Mouse (Mus musculus) hindbrain, embryonic 10.5 days (tissue): ENCODE measurements around the gene Oxct2b. TPM values are rescaled to one million over a fixed set of nuclear protein-coding genes. Genes with fewer than 3 reads are reported as not detected.
"Not testable (repeated sequence)": the region's sequence is repeated elsewhere in the genome, so short reads cannot be mapped to it uniquely, and the experiment has no call there.

ENCODE experiments used
- DNase-seq: peaks from one replicate; pipeline ENCODE4 v3.0.0-alpha.2; 2017; ENCODE audit warnings: low spot score
- H3K27ac ChIP-seq: fragments of 300-500 bp; sonication (generic); 2 replicates; pipeline ENCODE4 v1.5.1; 2016; ENCODE audit warnings: mild to moderate bottlenecking, moderate library complexity
- H3K27me3 ChIP-seq: fragments of 300-500 bp; sonication (generic); 2 replicates; pipeline ENCODE4 v1.6.1; 2016; ENCODE audit warnings: mild to moderate bottlenecking; ENCODE audit not compliant: poor library complexity, insufficient read depth, severe bottlenecking
- H3K36me3 ChIP-seq: fragments of 300-500 bp; sonication (generic); 2 replicates; pipeline ENCODE4 v1.6.1; 2016; ENCODE audit warnings: mild to moderate bottlenecking, moderate library complexity
- H3K4me1 ChIP-seq: fragments of 300-500 bp; sonication (generic); replicated peaks from 2 replicates; pipeline ENCODE4 v1.6.1; 2016; ENCODE audit warnings: mild to moderate bottlenecking
- H3K4me3 ChIP-seq: fragments of 300-500 bp; sonication (generic); 2 replicates; pipeline ENCODE4 v1.5.1; 2016; ENCODE audit warnings: mild to moderate bottlenecking, moderate library complexity
- H3K9me3 ChIP-seq: fragments of 300-500 bp; sonication (generic); 2 replicates; pipeline ENCODE4 v1.6.1; 2016; ENCODE audit warnings: mild to moderate bottlenecking, moderate library complexity
- WGBS: fragments of 180-500 bp; shearing (Covaris S2); methylation state at CpG from one replicate; pipeline ENCODE4 v1.1.7; 2016; 5-methylcytosine and 5-hydroxymethylcytosine counted together
- polyA plus RNA-seq: library from polyadenylated mRNA; unstranded; fragments of >200 nt; fragmentation: Nextera tagmentation; extraction: Ambion mirVana; gene quantifications from 2 replicates; pipeline ENCODE4 v1.2.1, GENCODE M21; 2016

The Oxct2b gene
- polyA plus RNA-seq, 1 experiment from 2014 or later = not detected

DNA sequence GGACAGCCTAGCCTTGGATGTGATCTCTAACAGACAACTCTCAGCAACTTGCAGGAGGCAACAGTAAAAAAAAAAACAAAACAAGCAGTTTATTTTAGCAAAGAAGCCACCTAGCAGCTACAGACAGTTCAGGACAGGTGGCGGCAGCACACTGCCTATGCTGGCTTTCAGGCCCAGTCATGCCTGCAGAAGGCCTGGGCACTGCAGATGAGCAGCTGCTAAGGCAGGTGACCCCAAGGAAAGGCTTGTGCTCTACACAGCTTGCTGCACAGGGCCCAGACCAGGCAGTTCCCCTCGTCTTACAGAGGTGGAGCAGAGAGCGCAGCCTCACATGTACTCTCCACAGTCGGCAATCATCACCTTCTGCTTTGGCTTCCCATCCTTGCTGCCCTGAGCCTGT is 11.0 kb downstream of the Oxct2b start:
- Histone ChIP-seq H3K4me3 (no peak overlapping the region), H3K4me1 (no peaks in the 10 kb centered on the region), H3K9me3 (no peaks in the 10 kb centered on the region), H3K27me3 (no peaks in the 10 kb centered on the region), H3K36me3 (peaks cover 82% of the 10 kb centered on the region), H3K27ac (no peak overlapping the region)
- DNase-seq = no peak
- 88% methylated on average over 4 of the region's 4 CpGs for WGBS

DNA sequence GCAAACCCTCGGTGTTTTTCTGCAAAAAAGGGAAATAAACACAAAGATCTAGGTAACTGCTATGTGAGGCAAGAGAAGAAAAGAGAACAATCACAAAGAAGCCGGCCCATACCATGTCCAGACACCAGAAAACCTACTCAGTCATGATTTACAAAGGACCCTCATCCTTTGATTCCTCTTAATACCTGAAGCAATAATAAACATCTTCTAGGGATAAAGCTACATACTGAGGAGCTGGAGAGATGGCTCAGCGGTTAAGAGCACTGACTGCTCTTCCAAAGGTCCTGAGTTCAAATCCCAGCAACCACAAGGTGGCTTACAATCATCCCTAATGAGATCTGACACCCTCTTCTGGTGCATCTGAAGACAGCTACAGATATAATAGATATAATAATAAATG is 21.5 kb downstream of the Oxct2b start:
- 92% methylated on average over 3 of the region's 3 CpGs for WGBS
- Histone ChIP-seq H3K27me3 (peaks cover 7% of the 10 kb centered on the region; the same call in 1 of the 2 replicates), H3K36me3 (peaks cover 46% of the 10 kb centered on the region), H3K9me3 (no peaks in the 10 kb centered on the region), H3K4me3 (no peak overlapping the region), H3K4me1 (peaks cover 21% of the 10 kb centered on the region), H3K27ac (no peak overlapping the region)
- DNase-seq = no peak

DNA sequence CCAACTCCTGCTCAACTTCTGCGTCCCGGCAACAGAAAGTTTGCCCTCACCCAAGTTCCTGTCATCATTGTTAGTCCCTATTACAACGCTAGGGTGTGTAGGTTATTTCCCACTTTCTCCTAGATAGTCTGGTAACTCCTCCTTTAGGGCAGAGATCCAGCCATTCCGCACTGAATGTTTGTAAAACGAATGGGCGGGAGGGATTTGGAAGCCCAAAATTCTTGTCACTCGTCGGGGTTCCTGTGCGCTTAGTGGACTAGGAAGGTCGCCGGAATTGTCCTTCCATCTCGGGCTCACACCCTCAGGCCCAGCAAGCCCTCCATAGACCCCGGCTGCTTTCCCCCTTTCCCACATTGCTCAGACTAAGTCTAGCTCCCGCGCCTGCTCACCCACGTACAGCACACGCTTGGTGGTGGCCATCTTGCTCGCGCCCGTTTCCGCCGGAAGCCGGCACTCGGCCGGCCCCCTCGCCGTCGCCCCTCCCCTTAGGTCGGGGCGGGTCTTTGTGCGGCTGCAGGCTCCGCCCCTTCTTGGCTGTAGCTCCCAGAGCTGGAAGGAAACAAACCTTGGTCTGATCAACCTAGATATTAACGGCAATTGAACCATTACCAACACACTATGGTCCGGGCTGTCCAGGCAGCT is 23.6 kb downstream of the Oxct2b start, which contains the start of gene Ppie:
TSS of gene Ppie (minus strand) at position 439 of the 642 bp plus-strand sequence.
- peaks cover 7% of the 10 kb centered on the region; the same call in 1 of the 2 replicates for H3K27me3 ChIP-seq
- H3K27ac ChIP-seq = peak within 1 kb of the TSS; percentile 91
- H3K36me3 ChIP-seq = peaks cover 26% of the 10 kb centered on the region
- WGBS = 1% methylated on average over 34 of the region's 34 CpGs
- peak; percentile 94 for DNase-seq
- H3K4me3 ChIP-seq = peak within 1 kb of the TSS; percentile 73
- H3K9me3 ChIP-seq = no peaks in the 10 kb centered on the region
- H3K4me1 ChIP-seq = peaks cover 21% of the 10 kb centered on the region

DNA sequence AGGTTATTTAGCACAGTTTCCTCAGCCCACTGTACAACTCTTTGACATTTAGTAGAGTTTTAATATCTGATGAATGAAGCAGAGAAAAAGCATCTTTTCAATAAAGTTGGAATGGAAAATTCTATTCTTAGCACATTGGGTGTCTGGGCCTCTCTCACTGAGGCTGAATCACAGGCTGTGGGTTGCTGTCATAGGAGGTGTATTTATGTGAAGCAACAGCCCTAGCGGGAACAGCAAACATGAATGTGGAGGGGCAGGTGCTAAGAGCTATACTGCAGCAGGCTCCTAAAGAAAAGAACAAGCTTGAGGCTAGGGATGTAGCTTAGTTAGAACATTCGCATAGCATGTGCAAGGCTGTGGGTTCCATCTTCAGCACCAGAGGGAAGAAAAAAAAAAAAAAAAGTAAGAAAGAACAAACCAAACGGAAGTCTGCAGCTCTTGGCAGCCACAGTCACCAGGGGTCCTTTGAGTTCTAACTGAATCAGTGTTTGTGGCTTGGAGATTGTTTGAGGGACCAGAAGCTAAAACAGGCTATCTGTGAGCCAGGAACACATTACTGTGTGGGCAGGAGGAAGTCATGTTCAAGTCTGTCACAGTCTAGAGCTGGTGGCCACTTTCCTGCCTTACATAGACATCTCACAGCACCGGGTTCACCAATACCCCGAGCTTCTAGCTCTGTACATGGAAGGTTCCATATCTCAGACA is 31.5 kb downstream of the Oxct2b start:
- 71% methylated on average over 5 of the region's 5 CpGs for WGBS
- Histone ChIP-seq H3K4me1 (no peaks in the 10 kb centered on the region), H3K9me3 (no peaks in the 10 kb centered on the region), H3K36me3 (no peaks in the 10 kb centered on the region), H3K27ac (no peak overlapping the region), H3K27me3 (peaks cover 8% of the 10 kb centered on the region; the same call in 1 of the 2 replicates), H3K4me3 (no peak overlapping the region)
- DNase-seq = no peak

DNA sequence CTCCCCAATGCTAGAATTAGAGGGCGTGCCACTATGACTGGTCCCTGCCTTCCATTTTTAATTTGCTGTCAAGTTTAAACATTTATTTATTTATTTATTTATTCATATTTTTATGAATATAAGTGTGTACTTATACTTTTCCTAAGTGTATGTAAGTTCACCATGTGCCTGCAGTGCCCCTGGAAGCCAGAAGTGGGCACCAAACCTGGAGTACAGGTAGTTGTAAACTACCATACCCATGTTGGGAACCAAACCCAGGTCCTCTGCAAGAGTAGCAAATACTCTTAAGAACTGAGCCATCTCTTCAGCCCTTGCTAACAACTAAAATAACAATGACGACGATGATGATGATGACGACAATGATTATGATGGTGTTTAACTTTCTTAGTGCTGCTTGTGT is 35.9 kb downstream of the Oxct2b start:
- DNase-seq = no peak
- H3K27ac ChIP-seq = no peak overlapping the region
- WGBS = 75% methylated on average over 4 of the region's 4 CpGs
- H3K4me1 ChIP-seq = no peaks in the 10 kb centered on the region
- H3K27me3 ChIP-seq = no peaks in the 10 kb centered on the region; the same call in 1 of the 2 replicates
- no peak overlapping the region for H3K4me3 ChIP-seq
- H3K9me3 ChIP-seq = no peaks in the 10 kb centered on the region
- no peaks in the 10 kb centered on the region for H3K36me3 ChIP-seq

DNA sequence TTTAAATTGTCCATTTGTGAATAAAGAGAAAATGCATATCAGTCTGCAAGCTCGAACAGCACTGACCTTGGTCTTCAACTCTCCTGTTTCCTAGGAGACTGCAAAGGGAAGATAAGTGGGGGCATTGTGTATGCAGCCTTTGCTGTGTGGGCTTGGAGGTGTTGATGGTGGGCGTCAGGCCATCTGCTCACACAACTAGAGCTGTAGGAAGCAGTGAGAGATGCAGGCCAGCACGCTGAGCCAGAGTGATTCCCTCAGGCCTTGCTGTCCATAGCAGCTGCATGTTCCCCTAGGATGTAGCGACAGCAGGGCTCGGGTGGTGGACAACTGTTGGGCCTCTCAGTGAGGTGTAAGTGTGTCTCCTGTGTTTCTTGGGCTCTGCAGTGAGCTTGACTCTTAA is 36.9 kb downstream of the Oxct2b start:
- H3K27ac ChIP-seq = no peak overlapping the region
- H3K36me3 ChIP-seq = no peaks in the 10 kb centered on the region
- DNase-seq = no peak
- H3K27me3 ChIP-seq = no peaks in the 10 kb centered on the region; the same call in 1 of the 2 replicates
- no peaks in the 10 kb centered on the region for H3K9me3 ChIP-seq
- WGBS = 59% methylated on average over 5 of the region's 5 CpGs
- H3K4me1 ChIP-seq = no peaks in the 10 kb centered on the region
- no peak overlapping the region for H3K4me3 ChIP-seq

DNA sequence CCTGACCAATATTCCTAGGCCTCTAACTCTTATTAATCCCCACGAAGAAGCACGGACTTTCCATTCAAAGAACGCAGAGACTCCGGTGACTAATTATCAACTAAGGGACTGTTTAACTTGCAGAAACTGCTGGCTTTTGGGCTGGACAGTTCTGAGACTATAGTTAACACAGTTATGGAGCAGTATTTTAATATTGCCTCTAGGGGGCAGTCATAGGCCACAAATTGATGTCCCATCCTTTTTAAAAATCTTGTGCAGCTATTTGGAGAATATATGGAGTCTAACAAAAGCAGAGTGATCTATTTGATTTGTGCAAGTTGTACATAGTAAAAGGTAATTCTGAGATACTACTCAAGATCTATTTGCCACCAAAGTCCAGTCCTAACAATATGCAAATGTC is 38.9 kb downstream of the Oxct2b start:
- WGBS = 35% methylated on average over 4 of the region's 4 CpGs
- Histone ChIP-seq H3K9me3 (no peaks in the 10 kb centered on the region), H3K4me1 (no peaks in the 10 kb centered on the region), H3K36me3 (no peaks in the 10 kb centered on the region), H3K27ac (no peak overlapping the region), H3K4me3 (no peak overlapping the region), H3K27me3 (no peaks in the 10 kb centered on the region; the same call in 1 of the 2 replicates)
- DNase-seq = no peak

DNA sequence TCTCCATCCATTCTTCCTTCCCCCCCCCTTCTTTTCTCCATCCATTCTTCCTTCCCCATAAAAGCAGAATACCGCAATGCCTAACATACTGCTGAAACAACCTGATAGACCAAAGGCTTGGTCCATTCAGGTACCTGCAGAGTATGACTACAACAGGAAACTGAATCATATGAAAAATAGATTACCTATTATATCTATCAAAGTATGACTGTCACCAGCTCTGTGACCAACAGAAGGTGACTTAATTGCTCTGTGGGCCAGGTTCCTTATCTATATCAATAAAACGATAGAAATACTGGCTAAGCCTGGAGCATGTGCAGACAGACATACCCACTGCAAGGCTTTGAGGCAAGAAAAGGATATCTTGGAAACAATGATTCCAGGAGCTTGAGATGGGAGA is 39.4 kb downstream of the Oxct2b start:
- H3K9me3 ChIP-seq = no peaks in the 10 kb centered on the region
- no peaks in the 10 kb centered on the region for H3K36me3 ChIP-seq
- no peaks in the 10 kb centered on the region; the same call in 1 of the 2 replicates for H3K27me3 ChIP-seq
- H3K4me1 ChIP-seq = no peaks in the 10 kb centered on the region
- no peak overlapping the region for H3K27ac ChIP-seq
- no peak for DNase-seq
- WGBS = 69% methylated on average over 2 of the region's 2 CpGs
- no peak overlapping the region for H3K4me3 ChIP-seq

DNA sequence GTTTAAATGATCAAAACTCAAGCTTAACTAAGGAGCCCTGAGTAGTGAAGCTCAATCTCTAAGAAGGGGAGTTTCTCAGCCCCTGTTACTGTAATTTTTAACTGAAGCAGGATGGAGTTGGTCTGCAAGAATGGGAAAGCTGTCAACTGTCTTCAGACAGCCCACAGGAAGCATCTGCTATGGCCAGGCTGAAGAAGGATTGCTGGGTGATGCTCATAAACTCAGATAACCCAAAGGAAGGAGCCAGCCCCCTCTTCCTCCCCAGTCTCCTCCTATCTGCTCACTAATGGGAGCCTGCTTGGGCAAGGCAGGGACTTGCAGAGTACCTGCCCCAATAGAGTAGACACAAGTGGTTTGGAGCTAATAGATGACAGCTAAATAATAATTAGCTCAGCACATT is 39.8 kb downstream of the Oxct2b start:
- Histone ChIP-seq H3K9me3 (no peaks in the 10 kb centered on the region), H3K27me3 (no peaks in the 10 kb centered on the region; the same call in 1 of the 2 replicates), H3K36me3 (no peaks in the 10 kb centered on the region), H3K4me1 (no peaks in the 10 kb centered on the region), H3K27ac (no peak overlapping the region), H3K4me3 (no peak overlapping the region)
- no peak for DNase-seq

DNA sequence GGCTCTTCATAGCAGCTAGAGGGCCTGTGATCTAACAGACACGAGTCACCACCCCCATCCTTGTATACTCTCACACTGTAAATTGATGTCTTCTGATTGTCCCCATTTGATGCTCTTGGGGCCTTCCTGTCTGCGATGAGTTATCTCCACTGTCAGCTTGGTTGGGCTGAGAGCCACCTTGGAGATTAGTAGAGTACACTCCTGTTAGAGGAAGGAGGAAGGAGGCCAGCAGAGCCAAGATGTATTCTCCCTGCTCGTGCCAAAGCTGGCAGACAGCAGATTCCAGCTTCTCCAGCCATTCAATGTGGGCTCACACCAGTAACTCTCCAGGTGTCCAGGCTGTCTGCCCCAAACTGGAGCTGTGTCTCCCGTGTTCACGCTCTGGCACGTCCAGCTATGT is 44.5 kb downstream of the Oxct2b start:
- DNase-seq = no peak
- Histone ChIP-seq H3K27ac (no peak overlapping the region), H3K9me3 (no peaks in the 10 kb centered on the region), H3K4me1 (peaks cover 12% of the 10 kb centered on the region), H3K4me3 (no peak overlapping the region), H3K27me3 (peaks cover 5% of the 10 kb centered on the region), H3K36me3 (no peaks in the 10 kb centered on the region)
- WGBS = 78% methylated on average over 6 of the region's 6 CpGs

DNA sequence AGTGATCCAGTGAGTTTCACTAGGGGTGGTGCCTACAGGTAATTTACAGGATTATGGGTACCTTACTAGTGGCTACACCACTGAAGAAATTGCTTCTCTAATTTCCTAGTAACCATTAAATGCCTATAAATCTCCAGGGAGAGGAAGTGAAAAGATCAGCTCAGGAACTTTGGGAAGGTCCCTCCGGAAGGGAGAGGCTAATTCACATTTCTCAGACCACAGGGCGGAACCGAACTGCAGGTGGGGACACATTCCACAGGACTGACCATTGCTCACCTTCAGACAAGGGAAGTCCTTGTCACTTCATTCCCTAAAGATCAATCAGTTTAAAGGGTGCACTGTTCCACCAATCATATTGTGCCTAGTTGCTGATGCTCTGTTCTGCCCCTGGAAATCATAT is 45.2 kb downstream of the Oxct2b start:
- peaks cover 12% of the 10 kb centered on the region for H3K4me1 ChIP-seq
- DNase-seq, H3K9me3 ChIP-seq, H3K4me3 ChIP-seq, H3K36me3 ChIP-seq, H3K27ac ChIP-seq, H3K27me3 ChIP-seq: not testable (repeated sequence)
- WGBS = 89% methylated on average over 3 of the region's 3 CpGs

DNA sequence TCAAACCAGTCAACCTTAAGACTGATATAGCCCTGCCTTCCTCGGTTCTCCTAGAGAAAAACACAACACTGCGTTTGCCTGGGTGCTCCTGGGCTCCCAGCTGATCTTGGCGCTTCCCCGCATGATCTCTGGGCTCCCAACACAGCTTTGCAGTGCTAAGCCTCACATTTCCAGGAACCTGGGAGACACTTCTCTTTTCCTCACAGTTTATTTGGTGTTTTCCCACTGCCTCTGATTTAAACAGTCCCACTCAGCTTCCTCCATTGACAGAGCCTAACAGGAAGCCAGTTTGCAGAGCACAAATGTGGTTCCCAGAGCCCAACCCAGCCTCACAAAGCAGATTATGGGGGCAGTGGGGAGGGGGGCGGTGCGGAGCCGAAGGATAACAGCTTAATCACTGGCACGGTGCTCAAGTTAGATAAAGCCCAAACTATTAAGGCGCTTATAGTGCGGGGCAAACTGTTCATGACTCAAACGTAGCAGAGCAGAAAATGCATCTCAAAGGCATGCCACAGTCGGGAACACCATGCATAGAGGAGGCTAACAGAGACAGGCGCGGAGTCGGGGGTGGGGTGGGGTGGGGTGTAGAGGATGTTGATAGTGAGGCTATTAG is 46.3 kb downstream of the Oxct2b start:
- Histone ChIP-seq H3K4me3 (no peak overlapping the region), H3K36me3 (no peaks in the 10 kb centered on the region), H3K9me3 (no peaks in the 10 kb centered on the region), H3K4me1 (peaks cover 12% of the 10 kb centered on the region), H3K27ac (no peak overlapping the region; the same call in 1 of the 2 replicates), H3K27me3 (peaks cover 5% of the 10 kb centered on the region)
- DNase-seq = no peak
- 24% methylated on average over 15 of the region's 15 CpGs for WGBS

DNA sequence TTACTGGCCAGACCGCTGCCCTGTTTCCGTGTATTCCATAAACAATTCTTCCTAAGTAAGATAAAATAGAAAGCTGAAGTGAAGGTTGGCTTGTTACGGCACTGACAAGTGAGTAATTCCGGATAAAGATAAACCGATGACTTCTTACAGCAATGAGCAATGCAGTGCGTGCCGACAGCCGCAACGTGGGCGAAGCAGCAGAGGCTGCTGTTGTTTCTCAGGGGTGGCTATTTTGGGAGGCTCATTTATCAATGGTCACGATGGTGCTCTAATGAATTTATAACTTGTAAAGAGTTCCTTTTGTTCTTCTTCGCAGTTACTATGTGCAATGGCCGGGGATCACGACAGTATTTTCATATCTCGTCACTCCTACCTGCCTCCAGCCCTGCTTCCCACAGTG is 48.1 kb downstream of the Oxct2b start:
- Histone ChIP-seq H3K27me3 (peaks cover 5% of the 10 kb centered on the region), H3K36me3 (no peaks in the 10 kb centered on the region), H3K4me3 (no peak overlapping the region), H3K27ac (no peak overlapping the region), H3K9me3 (no peaks in the 10 kb centered on the region), H3K4me1 (peaks cover 12% of the 10 kb centered on the region)
- WGBS = 94% methylated on average over 15 of the region's 15 CpGs
- no peak for DNase-seq
